Mouse (Mus musculus) MEL (cell line): ENCODE data around the gene Usp1. TPM values are rescaled to one million over a fixed set of nuclear protein-coding genes. Genes with fewer than 3 reads are reported as not detected.

Source experiments
- DNase-seq: peaks from one replicate; pipeline ENCODE4 v3.0.0; 2011; ENCODE audit warnings: low read depth, low spot score
- H3K27ac ChIP-seq: 2 replicates; pipeline ENCODE4 v1.5.1; 2012; ENCODE audit warnings: low read depth, mild to moderate bottlenecking, control low read depth, low read length, moderate library complexity; ENCODE audit not compliant: control insufficient read depth
- H3K27me3 ChIP-seq, 2 experiments: fragments of 150-350 bp in 1 of 2; sonication (generic) in 1 of 2; 2 replicates each; pipeline ENCODE4 v1.6.1; 2012; ENCODE audit warnings: low read length in 2 of 2, mild to moderate bottlenecking in 2 of 2, improper control_type of control experiment in 1 of 2, moderate library complexity in 1 of 2; ENCODE audit not compliant: insufficient read depth in 2 of 2, control insufficient read depth in 1 of 2
- H3K36me3 ChIP-seq, 2 experiments: 2 replicates each; pipeline ENCODE4 v1.6.1; 2012 to 2014; ENCODE audit warnings: low read length in 2 of 2, improper control_type of control experiment in 1 of 2, inconsistent platforms in 1 of 2, mild to moderate bottlenecking in 1 of 2; ENCODE audit not compliant: insufficient read depth in 2 of 2, control insufficient read depth in 1 of 2
- H3K4me1 ChIP-seq, 2 experiments: fragments of 150-350 bp in 1 of 2; sonication (generic) in 1 of 2; 2 replicates each; pipeline ENCODE4 v1.6.1; 2012; ENCODE audit warnings: low read length in 2 of 2, improper control_type of control experiment in 1 of 2, mild to moderate bottlenecking in 1 of 2; ENCODE audit not compliant: insufficient read depth in 2 of 2, control insufficient read depth in 1 of 2
- H3K4me3 ChIP-seq, 2 experiments: fragments of 150-350 bp in 1 of 2; sonication (generic) in 1 of 2; 2 replicates each; pipeline ENCODE4 v1.5.1; 2012; ENCODE audit warnings: low read depth in 2 of 2, low read length in 2 of 2, mild to moderate bottlenecking in 2 of 2, moderate library complexity in 2 of 2, control low read depth in 1 of 2, improper control_type of control experiment in 1 of 2; ENCODE audit not compliant: control insufficient read depth in 1 of 2, insufficient read depth in 1 of 2
- H3K79me2 ChIP-seq: 2 replicates; pipeline ENCODE4 v1.6.1; 2012; ENCODE audit warnings: mild to moderate bottlenecking, low read length, moderate library complexity; ENCODE audit not compliant: control insufficient read depth, poor library complexity, insufficient read depth
- H3K9ac ChIP-seq: 2 replicates; pipeline ENCODE4 v1.6.1; 2012; ENCODE audit warnings: low read depth, mild to moderate bottlenecking, control low read depth, low read length, moderate library complexity; ENCODE audit not compliant: control insufficient read depth, poor library complexity, severe bottlenecking
- H3K9me3 ChIP-seq: fragments of 150-350 bp; sonication (generic); replicated peaks from 2 replicates; pipeline ENCODE4 v1.6.1; 2012; ENCODE audit warnings: mild to moderate bottlenecking, low read length, improper control_type of control experiment, moderate library complexity; ENCODE audit not compliant: insufficient read depth
- CHD2 ChIP-seq: IDR thresholded peaks from 2 replicates; pipeline ENCODE4 v1.6.1; 2011; ENCODE audit warnings: low read length, improper control_type of control experiment
- CTCF ChIP-seq, 3 experiments: IDR thresholded peaks in 2 of 3; conservative IDR thresholded peaks in 1 of 3; 2 replicates each; pipeline ENCODE4 v1.5.1; 2011 to 2012; ENCODE audit warnings: low read length in 3 of 3, low read depth in 2 of 3, mild to moderate bottlenecking in 2 of 3, improper control_type of control experiment in 1 of 3, inconsistent platforms in 1 of 3, mixed read lengths in 1 of 3, moderate library complexity in 1 of 3; ENCODE audit not compliant: control insufficient read depth in 1 of 3, insufficient read depth in 1 of 3, poor library complexity in 1 of 3, severe bottlenecking in 1 of 3
- E2F4 ChIP-seq: IDR thresholded peaks from 2 replicates; pipeline ENCODE4 v1.6.1; 2011; ENCODE audit warnings: low read depth, low read length, improper control_type of control experiment, borderline replicate concordance
- ELF1 ChIP-seq: IDR thresholded peaks from 2 replicates; pipeline ENCODE4 v1.6.1; 2014; ENCODE audit warnings: low read depth, mild to moderate bottlenecking, inconsistent platforms, low read length, improper control_type of control experiment, moderate library complexity
- EP300 ChIP-seq, 2 experiments: IDR thresholded peaks; 2 replicates each; pipeline ENCODE4 v1.6.1; 2011; ENCODE audit warnings: improper control_type of control experiment in 2 of 2, low read length in 2 of 2, low read depth in 1 of 2, mild to moderate bottlenecking in 1 of 2
- JUND ChIP-seq: IDR thresholded peaks from 2 replicates; pipeline ENCODE4 v1.6.1; 2011; ENCODE audit warnings: low read depth, mild to moderate bottlenecking, improper control_type of control experiment, low read length
- KAT2A ChIP-seq: conservative IDR thresholded peaks from 2 replicates; pipeline ENCODE4 v1.6.1; 2012; ENCODE audit warnings: low read depth, low read length, improper control_type of control experiment, inconsistent platforms
- MAX ChIP-seq: IDR thresholded peaks from 2 replicates; pipeline ENCODE4 v1.6.1; 2011; ENCODE audit warnings: low read length, improper control_type of control experiment
- MXI1 ChIP-seq: IDR thresholded peaks from 2 replicates; pipeline ENCODE4 v1.6.1; 2011; ENCODE audit warnings: mild to moderate bottlenecking, low read depth, low read length, improper control_type of control experiment
- MYC ChIP-seq: IDR thresholded peaks from 2 replicates; pipeline ENCODE4 v1.6.1; 2011; ENCODE audit warnings: low read depth, mild to moderate bottlenecking, low read length, improper control_type of control experiment, moderate library complexity
- NELFE ChIP-seq: IDR thresholded peaks from 2 replicates; pipeline ENCODE4 v1.6.1; 2011; ENCODE audit warnings: low read depth, low read length, improper control_type of control experiment
- RAD21 ChIP-seq: IDR thresholded peaks from 2 replicates; pipeline ENCODE4 v1.6.1; 2011; ENCODE audit warnings: mild to moderate bottlenecking, low read depth, low read length, improper control_type of control experiment
- SMC3 ChIP-seq: IDR thresholded peaks from 2 replicates; pipeline ENCODE4 v1.6.1; 2011; ENCODE audit warnings: low read depth, low read length, improper control_type of control experiment
- USF1 ChIP-seq: IDR thresholded peaks from 2 replicates; pipeline ENCODE4 v1.6.1; 2014; ENCODE audit warnings: low read depth, mild to moderate bottlenecking, inconsistent platforms, low read length, improper control_type of control experiment, moderate library complexity
- ZMIZ1 ChIP-seq: IDR thresholded peaks from 2 replicates; pipeline ENCODE4 v1.6.1; 2012; ENCODE audit warnings: low read depth, mild to moderate bottlenecking, inconsistent platforms, low read length, improper control_type of control experiment, moderate library complexity
- ZNF384 ChIP-seq: IDR thresholded peaks from 2 replicates; pipeline ENCODE4 v1.6.1; 2012; ENCODE audit warnings: low read depth, mild to moderate bottlenecking, inconsistent platforms, low read length, improper control_type of control experiment
- polyA plus RNA-seq, 2 experiments: library from polyadenylated mRNA; stranded (reverse) in 1 of 2; unstranded in 1 of 2; fragments of >175 nt in 1 of 2; fragments of >200 nt in 1 of 2; gene quantifications; 2 replicates each; pipeline versions ENCODE4 v1.2.1 to v1.2.4; 2012; ENCODE audit warnings: low replicate concordance in 2 of 2, low read depth in 1 of 2; ENCODE audit not compliant: insufficient read length in 2 of 2, insufficient read depth in 1 of 2, missing spikeins in 1 of 2
- total RNA-seq: library from RNA; depleted of rRNA; stranded (reverse); fragments of 300-350 nt; gene quantifications from 2 replicates; pipeline ENCODE4 v1.2.3, GENCODE M21; 2012

Gene Usp1
- total and polyA plus RNA-seq, 3 experiments = 68.6 to 128 TPM; not detected in 1

GRCm38 (mm10) chr4:98920896-98921295 is 2.7 kb upstream of the Usp1 start:
- Histone ChIP-seq H3K79me2 (peaks cover 29% of the 10 kb centered on the region), H3K27ac (no peak overlapping the region), H3K27me3 (peaks cover 0 to under 1% of the 10 kb centered on the region in 2 experiments; a peak in 1 of 4 replicates), H3K9me3 (no peaks in the 10 kb centered on the region), H3K9ac (no peak overlapping the region), H3K4me3 (no peak overlapping the region), H3K36me3 (peaks cover 0 to 14% of the 10 kb centered on the region in 2 experiments; a peak in 2 of 4 replicates), H3K4me1 (peaks cover 1 to 15% of the 10 kb centered on the region in 2 experiments; a peak in 3 of 4 replicates)
- no peak for DNase-seq
- TF ChIP-seq RAD21 = no peak
- TF ChIP-seq CHD2 = no peak
- 0 out of 4 replicates have a peak, but pooled peaks of 1 of the 2 experiments have one; percentile 6 for TF ChIP-seq EP300 (IDR thresholded peaks at IDR 0.05; ENCODE audit: low read depth in 1 of 2, low read length in 2 of 2)

- peak; percentile 68 for DNase-seq
- H3K4me1 ChIP-seq = peaks cover 5 to 20% of the 10 kb centered on the region in 2 experiments; a peak in 3 of 4 replicates
- H3K27me3 ChIP-seq = no peaks in the 10 kb centered on the region; a peak in 1 of 4 replicates
- peaks cover 0 to 22% of the 10 kb centered on the region in 2 experiments; a peak in 2 of 4 replicates for H3K36me3 ChIP-seq
- H3K4me3 ChIP-seq = peak overlapping the region; percentile 86 to 87
- peak overlapping the region; percentile 87 for H3K27ac ChIP-seq
- TF ChIP-seq JUND (no peak), USF1 (peak; percentile 8; the same call in 1 of the 2 replicates), KAT2A (no peak), E2F4 (no peak), MAX (peak; percentile 61), ELF1 (no peak), ZMIZ1 (no peak), SMC3 (no peak), CHD2 (no peak), MYC (0 out of 2 replicates have a peak, but pooled peaks have one; percentile 58), CTCF (IDR thresholded peaks at IDR 0.05 in 2 of 3, conservative IDR thresholded peaks at IDR 0.05 in 1 of 3; ENCODE audit: control insufficient read depth in 1 of 3, insufficient read depth in 1 of 3, low read depth in 2 of 3, low read length in 3 of 3, poor library complexity in 1 of 3, severe bottlenecking in 1 of 3) (no peak), ZNF384 (peak; percentile 58; the same call in 1 of the 2 replicates), NELFE (peak; percentile 34; the same call in 1 of the 2 replicates), MXI1 (peak; percentile 54)
- peak overlapping the region; percentile 90 for H3K9ac ChIP-seq
- peaks cover 39% of the 10 kb centered on the region for H3K79me2 ChIP-seq
- no peaks in the 10 kb centered on the region for H3K9me3 ChIP-seq
Observed at GRCm38 (mm10) chr4:98922061-98922642, 1.5 kb upstream of the Usp1 start.
